Mouse (Mus musculus): Measurements from ENCODE around the gene Stk24.

Gene Stk24

DNA sequence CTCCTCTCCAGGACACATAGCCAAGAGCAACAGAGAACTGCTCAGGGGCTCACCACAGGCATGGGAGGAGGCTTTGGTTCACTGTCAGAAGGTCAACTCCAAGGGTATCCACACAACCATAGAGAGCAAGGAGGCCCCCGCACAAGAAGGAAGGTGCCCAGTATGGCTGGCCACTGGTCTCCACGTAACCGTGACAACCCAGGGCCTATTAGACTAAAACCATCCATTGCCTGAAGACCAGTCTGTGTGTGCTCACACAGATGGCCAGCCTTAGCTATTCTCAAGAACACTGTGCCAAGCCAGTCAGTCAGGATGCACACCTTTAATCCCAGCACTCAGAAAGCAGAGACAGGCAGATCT lies 62.5 kb downstream of the Stk24 start:
- in situ Hi-C loops (cut with MboI, MseI) = no loop called here

DNA sequence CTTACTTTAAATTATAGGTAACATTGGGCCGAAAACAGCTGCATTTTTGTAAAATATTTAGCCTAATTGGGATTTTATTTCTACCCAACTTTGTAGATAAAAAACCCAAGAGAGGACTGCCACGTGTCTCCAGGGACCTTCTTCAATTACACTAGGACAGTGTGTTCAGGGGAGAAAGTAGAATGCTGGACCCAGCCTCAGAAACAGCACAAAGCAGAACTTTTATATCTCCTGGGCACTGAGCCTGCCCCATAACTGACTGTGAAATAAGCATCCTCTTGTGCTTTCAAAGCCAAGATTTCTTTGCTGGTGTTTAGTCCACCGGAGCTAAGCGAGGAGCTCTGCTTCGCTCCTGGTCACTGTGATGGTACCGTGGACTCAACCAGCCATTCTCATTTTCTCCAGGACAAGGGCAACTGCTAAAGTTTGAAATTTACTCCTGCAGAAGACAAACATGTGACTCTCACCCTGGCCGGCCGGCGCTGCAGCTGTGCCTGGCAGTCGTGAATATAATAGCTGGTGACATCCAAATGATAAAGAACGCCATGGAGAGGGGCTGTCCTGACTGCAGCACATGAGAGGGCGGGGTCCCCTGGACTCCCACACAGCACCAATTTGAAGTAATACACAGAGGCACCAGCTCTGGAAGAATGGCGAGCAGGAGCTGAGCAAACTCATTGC lies 63.0 kb downstream of the Stk24 start:
- in situ Hi-C loops (cut with MboI, MseI) = no loop called here

GRCm38 (mm10) chr14:121316136-121316535 lies 63.7 kb downstream of the Stk24 start:
- in situ Hi-C loops (cut with MboI, MseI) = no loop called here

DNA sequence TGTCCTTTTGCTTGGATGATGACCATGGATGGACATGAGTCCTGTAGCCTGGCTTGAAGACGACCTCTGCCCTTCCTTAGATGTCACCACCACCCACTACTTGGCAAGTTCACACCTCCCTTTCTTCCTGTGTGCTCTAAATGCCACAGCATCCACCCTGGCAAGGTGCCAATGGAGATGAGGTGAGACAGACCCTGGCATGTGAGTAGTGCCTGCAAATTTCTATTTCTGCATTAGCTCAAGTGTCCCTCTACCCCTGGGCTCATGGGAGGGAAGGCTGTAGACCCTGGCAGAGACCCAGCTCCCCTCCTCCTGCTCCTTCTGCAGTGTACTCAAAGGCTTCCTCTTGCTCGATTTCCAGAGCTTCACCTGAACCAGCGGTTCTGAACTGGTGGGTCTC lies 64.9 kb downstream of the Stk24 start:
- in situ Hi-C loops (cut with MboI, MseI) = no loop called here

DNA sequence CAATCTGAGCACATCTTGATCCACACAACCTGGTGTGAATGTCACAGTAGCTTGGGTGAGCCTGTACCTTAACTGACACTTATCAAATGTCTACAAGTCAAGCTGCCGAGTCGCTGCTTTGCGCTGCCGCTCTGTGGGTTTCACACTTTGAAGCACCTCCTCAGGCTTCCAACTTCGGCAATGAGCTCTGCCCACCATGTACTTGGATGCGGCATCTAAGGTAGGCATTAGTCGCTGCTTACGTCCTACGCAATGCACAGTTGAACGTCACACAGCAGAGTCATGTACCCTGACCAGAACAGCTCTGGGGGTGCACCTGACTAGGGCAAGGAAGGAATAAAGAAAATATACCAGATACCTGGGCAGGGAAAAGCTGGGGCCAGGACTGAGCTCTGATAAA lies 66.5 kb downstream of the Stk24 start:
- in situ Hi-C loops (cut with MboI, MseI) = no loop called here

DNA sequence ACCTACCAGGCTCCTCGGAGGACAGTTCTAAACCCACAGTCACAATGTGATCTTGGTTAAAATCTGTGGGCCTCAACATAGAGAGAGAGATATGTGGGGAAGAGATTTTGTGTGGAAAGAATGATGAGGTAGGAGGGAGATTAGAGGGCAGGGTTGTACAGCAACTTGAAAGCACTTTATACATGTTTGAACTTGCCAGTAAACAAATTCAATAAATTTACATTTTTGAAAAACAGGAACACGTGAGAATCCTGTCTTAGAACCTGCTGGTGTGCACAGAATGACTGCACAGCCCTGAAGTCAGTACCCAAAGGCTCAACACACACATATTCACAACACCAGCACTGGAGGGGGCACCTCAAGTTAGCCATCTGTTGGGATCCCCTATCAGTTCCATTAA lies 68.7 kb downstream of the Stk24 start:
- in situ Hi-C loops (cut with MboI, MseI) = no loop called here

DNA sequence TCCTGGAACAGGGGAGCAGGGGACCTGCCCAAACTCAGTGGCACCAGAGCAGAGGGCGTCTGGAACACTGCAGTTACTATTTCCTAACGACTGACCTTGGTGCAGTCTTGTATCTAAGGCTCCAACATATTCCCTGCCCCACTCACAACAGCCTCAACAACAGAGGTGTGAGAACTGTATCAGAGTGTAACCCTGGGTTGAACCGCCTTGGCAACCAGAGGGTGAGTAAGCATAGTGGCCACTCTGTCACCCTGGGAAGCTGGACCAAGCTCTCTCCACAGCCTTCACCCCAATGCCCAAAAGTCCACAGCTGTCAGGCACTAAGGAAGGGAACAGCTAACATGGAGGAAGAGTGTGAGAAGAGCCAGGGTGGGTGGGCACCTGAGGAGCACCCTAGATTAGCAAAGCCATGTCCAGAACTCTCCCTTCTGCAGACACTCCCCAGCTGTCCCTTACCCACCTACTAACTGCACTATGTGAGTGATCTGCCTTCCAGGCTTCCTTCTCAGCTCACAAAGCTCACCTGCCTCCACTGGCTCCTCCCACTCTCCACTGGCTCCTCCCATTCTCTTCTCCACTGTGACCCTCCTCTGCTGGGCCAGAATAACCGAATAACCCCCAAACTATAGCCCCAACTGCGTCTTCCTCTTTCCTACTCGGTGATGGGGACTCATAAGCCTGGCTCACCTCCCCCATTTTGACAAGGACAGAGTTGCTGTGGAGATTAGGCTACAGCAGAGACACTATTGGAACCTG lies 69.3 kb downstream of the Stk24 start:
- in situ Hi-C loops (cut with MboI, MseI) = no loop called here

DNA sequence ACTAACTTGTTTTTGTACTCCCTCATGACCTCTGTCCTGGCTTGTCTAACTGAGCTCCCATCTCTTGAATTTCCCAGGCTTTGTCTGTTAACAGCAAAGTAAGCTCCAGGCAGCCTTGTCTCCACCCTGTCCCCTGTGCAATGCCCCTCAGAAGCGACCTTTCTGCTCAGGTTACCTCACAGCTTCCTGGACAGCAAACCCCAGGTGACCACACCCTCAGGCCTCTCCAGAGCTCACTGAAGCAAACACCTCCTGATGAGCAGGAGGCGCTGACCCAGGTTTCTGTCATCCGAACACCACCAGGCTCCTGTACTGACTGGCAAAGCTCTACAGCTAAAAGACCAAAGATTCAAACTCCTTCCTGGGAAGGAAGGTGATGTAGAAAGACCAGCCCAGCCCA lies 69.9 kb downstream of the Stk24 start:
- in situ Hi-C loops (cut with MboI, MseI) = no loop called here

DNA sequence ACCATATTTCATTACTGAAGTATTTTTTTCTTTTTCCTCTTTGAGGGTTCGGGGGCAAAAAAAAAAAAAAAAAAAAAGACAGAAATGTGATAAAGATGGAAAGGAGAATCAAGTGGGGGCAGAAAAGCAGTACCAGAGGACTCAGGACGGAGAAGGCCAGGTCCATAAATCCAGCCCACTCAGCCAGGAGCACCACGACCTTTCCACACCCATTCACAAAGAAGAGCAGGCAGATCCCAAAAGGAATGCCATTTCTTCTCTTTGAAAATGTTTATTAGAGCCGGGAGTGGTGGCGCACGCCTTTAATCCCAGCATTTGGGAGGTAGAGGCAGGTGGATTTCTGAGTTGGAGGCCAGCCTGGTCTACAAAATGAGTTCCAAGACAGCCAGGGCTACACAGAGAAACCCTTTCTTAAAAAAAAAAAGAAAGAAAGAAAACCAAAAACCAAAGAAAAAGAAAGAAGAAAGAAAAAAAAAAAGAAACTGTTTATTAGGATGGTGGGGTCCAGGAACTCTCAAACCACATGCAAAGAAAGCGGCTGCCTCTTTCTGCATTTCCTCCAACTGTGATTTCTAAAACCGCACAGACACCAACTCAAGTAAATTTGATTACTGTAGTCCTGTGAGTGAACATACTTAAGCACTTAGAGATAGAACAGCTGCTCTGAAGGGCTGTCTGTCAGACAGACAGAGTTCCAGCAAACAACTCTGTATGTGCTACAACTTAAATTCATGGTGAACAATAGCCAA lies 74.3 kb downstream of the Stk24 start:
- in situ Hi-C loops (cut with MboI, MseI) = no loop called here

DNA sequence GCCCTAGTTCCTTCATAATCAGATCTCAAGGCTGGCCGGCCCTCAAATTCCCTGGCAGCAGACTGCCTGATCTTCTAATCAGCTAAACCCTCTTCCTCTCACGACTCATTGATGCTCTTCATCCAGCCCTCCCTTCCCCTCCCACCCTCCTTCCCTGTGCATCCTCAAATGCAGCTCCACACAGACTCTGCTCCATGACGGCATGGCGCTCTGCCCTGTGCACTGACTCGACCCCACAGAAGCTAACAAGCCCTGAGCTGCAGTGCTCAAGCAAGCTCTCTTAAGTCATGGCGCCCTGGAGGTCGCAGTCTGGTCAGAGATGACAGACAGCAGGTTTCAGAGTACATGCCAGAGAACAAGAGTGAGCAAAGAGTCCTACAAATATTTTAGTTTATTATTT lies 75.3 kb downstream of the Stk24 start:
- in situ Hi-C loops (cut with MboI, MseI) = no loop called here

GRCm38 (mm10) chr14:121299093-121299492 lies 80.7 kb downstream of the Stk24 start:
- in situ Hi-C loops (cut with MboI, MseI) = no loop called here

DNA sequence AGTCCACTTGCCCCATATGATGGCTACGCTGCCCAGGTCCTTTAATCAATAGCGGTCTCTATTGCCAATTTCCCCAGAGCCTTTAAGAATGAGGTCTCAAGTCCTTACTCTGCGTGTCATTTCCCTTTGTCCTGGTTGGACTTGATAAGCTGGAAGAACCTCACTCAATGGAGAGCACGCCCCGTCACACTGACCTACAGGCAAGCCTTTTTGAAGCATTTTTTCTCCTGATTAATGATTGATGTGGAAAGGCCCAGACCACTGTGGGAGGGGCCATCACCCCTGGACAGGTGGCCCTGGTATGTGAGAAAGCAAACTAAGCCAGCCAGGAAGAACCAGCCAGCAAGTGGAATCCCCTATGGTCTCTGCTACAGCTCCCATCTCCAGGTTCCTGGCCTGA lies 81.3 kb downstream of the Stk24 start:
- in situ Hi-C loops (cut with MboI, MseI) = no loop called here

- in situ Hi-C loops (cut with MboI, MseI) = no loop called here
These were observed 82.7 kb downstream of the Stk24 start for GRCm38 (mm10) chr14:121297103-121297502.

- in situ Hi-C loops (cut with MboI, MseI) = no loop called here
These were observed 85.3 kb downstream of the Stk24 start for GRCm38 (mm10) chr14:121294484-121294883.

DNA sequence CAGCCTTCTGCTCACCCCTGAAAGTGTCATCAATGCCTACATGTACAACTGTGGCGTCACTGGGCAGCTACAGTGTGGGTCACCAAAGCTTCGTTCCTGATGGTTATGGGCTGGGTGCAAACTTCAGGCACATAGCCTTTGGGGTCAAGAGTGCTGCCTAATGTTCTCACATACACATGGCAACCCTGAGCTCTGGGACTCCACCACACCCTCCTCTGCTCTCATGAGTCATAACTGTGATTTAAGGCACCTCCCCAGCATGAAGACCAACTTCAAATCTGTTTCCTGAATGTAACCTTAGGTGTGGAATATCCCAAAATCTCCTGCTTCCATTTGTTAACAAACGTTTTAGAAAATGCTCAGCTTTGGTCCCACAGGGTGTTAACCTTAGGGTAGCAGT lies 87.4 kb downstream of the Stk24 start:
- in situ Hi-C loops (cut with MboI, MseI) = no loop called here

DNA sequence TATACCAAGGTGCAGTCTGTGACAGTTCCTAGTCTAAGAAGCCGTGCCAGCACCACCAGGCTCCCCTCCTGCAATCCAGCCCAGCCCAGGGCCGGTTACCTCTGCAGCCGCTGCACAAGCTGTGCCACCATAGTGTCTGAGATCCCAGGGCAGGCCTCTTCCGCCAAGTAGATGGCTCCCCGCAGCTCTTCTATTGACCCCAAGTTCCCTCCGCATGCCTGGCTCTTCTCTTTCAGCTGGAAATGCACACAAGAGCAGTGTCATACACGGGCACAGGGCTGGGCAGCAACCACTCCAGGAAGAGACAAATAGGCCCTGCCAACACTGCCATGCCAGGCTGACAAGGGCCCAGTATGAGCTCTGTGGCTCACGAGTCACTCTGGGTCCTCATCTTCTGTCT lies 87.9 kb downstream of the Stk24 start:
- in situ Hi-C loops (cut with MboI, MseI) = no loop called here

DNA sequence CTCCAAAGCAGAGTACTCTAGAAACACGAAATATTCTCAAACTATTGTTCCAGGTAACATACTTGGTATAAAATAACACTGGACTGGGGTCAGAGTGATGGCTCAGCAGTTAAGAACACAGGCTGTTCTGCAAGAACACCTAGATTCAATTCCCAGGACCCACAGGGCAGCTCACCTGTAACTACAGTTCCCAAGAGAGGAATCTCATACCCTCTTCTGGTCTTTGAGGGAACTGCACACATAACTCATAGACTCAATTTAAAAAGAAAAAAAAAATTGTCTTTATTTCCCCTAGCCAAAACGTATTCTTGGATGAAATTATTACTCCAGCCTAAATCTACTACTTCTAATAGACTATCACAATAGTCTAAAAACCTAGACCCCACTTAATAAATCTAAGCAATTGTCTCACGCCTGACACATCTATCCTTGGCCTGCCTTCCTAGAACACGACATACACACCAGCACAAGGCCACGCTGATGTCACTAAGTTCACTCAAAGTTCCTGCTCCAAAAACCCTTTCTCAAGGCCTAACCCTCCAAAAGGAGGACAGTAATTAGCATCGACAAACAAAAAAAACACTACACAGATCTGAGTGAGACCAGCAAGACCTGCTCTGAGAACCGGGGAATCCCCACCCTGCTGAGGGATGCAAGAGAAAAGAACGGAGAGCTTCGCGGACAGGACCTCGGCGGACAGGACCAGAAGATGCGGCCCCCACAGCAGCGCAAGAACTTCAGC lies 94.3 kb downstream of the Stk24 start:
- in situ Hi-C loops (cut with MboI, MseI) = no loop called here

GRCm38 (mm10) chr14:121281336-121281710 lies 98.5 kb downstream of the Stk24 start:
- in situ Hi-C loops (cut with MboI, MseI) = no loop called here

DNA sequence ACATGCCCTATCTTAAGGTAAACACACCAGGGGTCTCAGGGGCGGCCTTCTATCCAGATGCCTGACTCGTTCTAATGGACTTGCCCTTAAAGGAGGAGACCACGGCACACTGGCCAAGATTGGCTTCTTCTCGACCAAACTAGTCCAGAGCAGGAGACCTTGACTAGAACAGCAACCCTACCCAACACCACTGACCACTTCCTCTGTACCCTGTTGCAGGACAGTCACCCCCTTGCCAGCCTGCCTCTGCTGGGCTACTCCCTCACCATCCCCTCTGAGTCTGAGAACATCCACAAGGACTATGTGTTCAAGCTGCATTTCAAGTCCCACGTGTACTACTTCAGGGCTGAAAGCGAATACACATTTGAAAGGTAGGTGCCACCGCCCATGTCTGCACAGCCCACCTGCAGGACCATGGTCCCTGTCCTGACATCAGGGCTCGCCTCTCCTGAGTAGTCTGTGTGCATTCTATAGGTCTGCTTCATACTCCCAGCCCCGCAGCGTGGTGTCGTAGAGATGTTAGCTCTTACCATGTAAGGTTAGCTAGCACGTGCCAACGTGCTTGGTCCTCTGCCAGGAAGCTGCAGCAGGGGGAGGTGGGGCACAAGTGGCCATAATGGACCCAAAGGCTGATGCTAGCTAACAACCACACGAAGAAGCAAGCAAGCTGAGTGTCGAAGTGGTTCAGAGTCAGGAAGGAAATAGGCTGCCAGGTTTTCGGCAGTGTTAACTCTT lies 99.0 kb downstream of the Stk24 start:
- in situ Hi-C loops (cut with MboI, MseI) = no loop called here

GRCm38 (mm10) chr14:121279106-121279505 lies 100.7 kb downstream of the Stk24 start:
- in situ Hi-C loops (cut with MboI, MseI) = loop anchor here (5.0 kb wide), 1 partner anchor 173 kb away; no protein-coding TSS in a partner anchor

DNA sequence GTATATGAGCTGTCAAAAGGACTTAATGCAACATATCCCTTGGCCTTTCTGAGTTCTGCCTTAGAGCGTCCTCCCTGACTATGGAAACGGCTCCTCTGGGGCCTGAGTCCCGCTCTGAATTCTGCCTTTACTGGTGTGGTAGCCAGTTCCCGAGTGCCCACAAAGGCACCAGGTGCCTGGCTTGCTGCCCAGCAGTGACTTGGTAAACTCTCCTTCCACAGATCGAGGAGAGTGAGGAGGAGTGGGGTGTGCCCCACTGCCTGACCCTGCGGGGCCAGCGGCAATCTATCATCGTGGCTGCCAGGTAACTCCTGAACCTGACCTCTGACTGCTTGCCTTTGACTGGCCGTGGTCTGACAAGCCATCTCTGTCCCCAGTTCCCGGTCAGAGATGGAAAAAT lies 103.8 kb downstream of the Stk24 start:
- in situ Hi-C loops (cut with MboI, MseI) = loop anchor here (5.0 kb wide), 1 partner anchor 176 kb away; no protein-coding TSS in a partner anchor
